Mouse (Mus musculus) heart, postnatal 0 days (tissue): ENCODE measurements around the gene Parp16. TPM values are rescaled to one million over a fixed set of nuclear protein-coding genes. Genes with fewer than 3 reads are reported as not detected.
A peak's percentile ranks its signal among the peaks of the same experiment; 100 is the strongest.

Source experiments
- ATAC-seq: fragments of 200-750 bp; cut with Nextera tagmentation; 2 replicates; pipeline ENCODE4 v1.8.0; 2017; ENCODE audit warnings: low read depth, moderate number of reproducible peaks, moderate library complexity; ENCODE audit not compliant: insufficient read depth
- DNase-seq: peaks from one replicate; pipeline ENCODE4 v3.0.0-alpha.2; 2016; ENCODE audit warnings: low spot score
- H3K27ac ChIP-seq: fragments of 300-500 bp; sonication (generic); 2 replicates; pipeline ENCODE4 v1.5.1; 2014; ENCODE audit warnings: low read depth, mild to moderate bottlenecking
- H3K27me3 ChIP-seq: fragments of 300-500 bp; sonication (generic); 2 replicates; pipeline ENCODE4 v1.6.1; 2014; ENCODE audit warnings: low read length, mixed read lengths; ENCODE audit not compliant: control insufficient read depth, insufficient read depth
- H3K36me3 ChIP-seq: fragments of 300-500 bp; sonication (generic); replicated peaks from 2 replicates; pipeline ENCODE4 v1.6.1; 2014; ENCODE audit warnings: low read length, mixed read lengths; ENCODE audit not compliant: control insufficient read depth, insufficient read depth
- H3K4me1 ChIP-seq: fragments of 300-500 bp; sonication (generic); 2 replicates; pipeline ENCODE4 v1.6.1; 2014; ENCODE audit warnings: antibody characterized with exemption; ENCODE audit not compliant: control insufficient read depth, insufficient read depth
- H3K4me2 ChIP-seq: fragments of 300-500 bp; sonication (generic); 2 replicates; pipeline ENCODE4 v1.6.1; 2014; ENCODE audit warnings: low read depth, mild to moderate bottlenecking, low read length, moderate library complexity
- H3K4me3 ChIP-seq: fragments of 300-500 bp; sonication (generic); 2 replicates; pipeline ENCODE4 v1.5.1; 2014; ENCODE audit warnings: low read depth, low read length
- H3K9ac ChIP-seq: fragments of 300-500 bp; sonication (generic); replicated peaks from 2 replicates; pipeline ENCODE4 v1.6.1; 2014; ENCODE audit warnings: low read depth, low read length, mixed read lengths
- H3K9me3 ChIP-seq: fragments of 300-500 bp; sonication (generic); replicated peaks from 2 replicates; pipeline ENCODE4 v1.6.1; 2016; ENCODE audit warnings: low read length; ENCODE audit not compliant: control insufficient read depth
- CTCF ChIP-seq: IDR thresholded peaks from 2 replicates; pipeline ENCODE4 v1.5.1; 2016; ENCODE audit warnings: antibody characterized with exemption, control low read depth, low read depth
- EP300 ChIP-seq: IDR thresholded peaks from 2 replicates; pipeline ENCODE4 v1.6.1; 2016; ENCODE audit warnings: antibody characterized with exemption, low read depth
- WGBS: fragments of 180-500 bp; shearing (Covaris S2); extraction: QIAGEN DNeasy Blood & Tissue Kit; methylation state at CpG from one replicate; pipeline ENCODE4 v1.1.7; 2014; 5-methylcytosine and 5-hydroxymethylcytosine counted together
- polyA plus RNA-seq: library from polyadenylated mRNA; unstranded; fragments of >200 nt; fragmentation: Nextera tagmentation; extraction: Ambion mirVana; gene quantifications from 2 replicates; pipeline ENCODE4 v1.2.1, GENCODE M21; 2015
- total RNA-seq: library from RNA; depleted of rRNA; stranded (reverse); fragments of >200 nt; gene quantifications from 2 replicates; pipeline ENCODE4 v1.2.3, GENCODE M21; 2014; ENCODE audit warnings: low replicate concordance

The Parp16 gene
- total and polyA plus RNA-seq, 2 experiments from 2014 or later, result 1.8 to 5.7 TPM

GRCm38 (mm10) chr9:65178336-65179213, 16.6 kb upstream of the Parp16 start:
- Histone ChIP-seq H3K36me3 (no peaks in the 10 kb centered on the region), H3K27ac (no peak overlapping the region), H3K4me3 (peak overlapping the region; percentile 10), H3K9ac (no peak overlapping the region), H3K4me1 (no peaks in the 10 kb centered on the region), H3K27me3 (peaks cover 20% of the 10 kb centered on the region; the same call in 1 of the 2 replicates), H3K9me3 (no peaks in the 10 kb centered on the region), H3K4me2 (peak overlapping the region; percentile 44)
- DNase-seq, result no peak
- WGBS, result 16% methylated on average over 22 of the region's 22 CpGs
- TF ChIP-seq EP300 (no peak), CTCF (no peak)
- peak; percentile 52; the same call in 1 of the 2 replicates for ATAC-seq

- no peaks in the 10 kb centered on the region for H3K9me3 ChIP-seq
- H3K9ac ChIP-seq, result no peak overlapping the region
- H3K4me1 ChIP-seq, result no peaks in the 10 kb centered on the region
- TF ChIP-seq EP300 (no peak), CTCF (no peak)
- 37% methylated on average over 17 of the region's 17 CpGs for WGBS
- no peak overlapping the region for H3K4me3 ChIP-seq
- DNase-seq (no peak), ATAC-seq (no peak)
- no peak overlapping the region for H3K27ac ChIP-seq
- no peak overlapping the region for H3K4me2 ChIP-seq
- no peaks in the 10 kb centered on the region for H3K36me3 ChIP-seq
- H3K27me3 ChIP-seq, result peaks cover 20% of the 10 kb centered on the region; the same call in 1 of the 2 replicates
These were observed 15.1 kb upstream of the Parp16 start for GRCm38 (mm10) chr9:65179817-65180624.

- H3K9me3 ChIP-seq, result no peaks in the 10 kb centered on the region
- H3K4me2 ChIP-seq, result no peak overlapping the region
- 3% methylated on average over 3 of the region's 3 CpGs for WGBS
- TF ChIP-seq EP300 (no peak), CTCF (peak; percentile 95)
- H3K27me3 ChIP-seq, result no peaks in the 10 kb centered on the region
- no peak overlapping the region for H3K4me3 ChIP-seq
- H3K27ac ChIP-seq, result no peak overlapping the region
- peak; percentile 77 for DNase-seq
- H3K9ac ChIP-seq, result no peak overlapping the region
- peaks cover 7% of the 10 kb centered on the region; the same call in 1 of the 2 replicates for H3K4me1 ChIP-seq
- no peaks in the 10 kb centered on the region for H3K36me3 ChIP-seq
- ATAC-seq, result peak; percentile 64; the same call in 1 of the 2 replicates
These were observed 6.6 kb upstream of the Parp16 start for GRCm38 (mm10) chr9:65188599-65188998.

- H3K9ac ChIP-seq, result no peak overlapping the region
- 75% methylated on average over 7 of the region's 7 CpGs for WGBS
- ATAC-seq, result no peak
- H3K27me3 ChIP-seq, result no peaks in the 10 kb centered on the region
- H3K4me1 ChIP-seq, result peaks cover 14% of the 10 kb centered on the region
- no peak overlapping the region for H3K4me2 ChIP-seq
- DNase-seq, result no peak
- TF ChIP-seq EP300 (no peak), CTCF (no peak)
- no peaks in the 10 kb centered on the region for H3K36me3 ChIP-seq
- no peaks in the 10 kb centered on the region for H3K9me3 ChIP-seq
- no peak overlapping the region for H3K4me3 ChIP-seq
- no peak overlapping the region for H3K27ac ChIP-seq
These were observed 4.8 kb upstream of the Parp16 start for GRCm38 (mm10) chr9:65190306-65190705.

GRCm38 (mm10) chr9:65191389-65191754, 3.8 kb upstream of the Parp16 start:
- no peak for ATAC-seq
- H3K4me3 ChIP-seq, result no peak overlapping the region
- H3K27me3 ChIP-seq, result no peaks in the 10 kb centered on the region
- H3K4me1 ChIP-seq, result peaks cover 21% of the 10 kb centered on the region
- H3K27ac ChIP-seq, result peak overlapping the region; percentile 49
- WGBS, result 44% methylated on average over 2 of the region's 2 CpGs
- DNase-seq, result no peak
- no peak overlapping the region for H3K4me2 ChIP-seq
- H3K36me3 ChIP-seq, result no peaks in the 10 kb centered on the region
- no peak for TF ChIP-seq CTCF
- H3K9ac ChIP-seq, result no peak overlapping the region
- H3K9me3 ChIP-seq, result no peaks in the 10 kb centered on the region
